Mouse (Mus musculus) brain, embryonic 14.5 days (tissue): ENCODE data around the gene Hip1. TPM values are rescaled to one million over a fixed set of nuclear protein-coding genes. Genes with fewer than 3 reads are reported as not detected.

Source experiments
- DNase-seq: peaks from one replicate; pipeline ENCODE4 v3.0.0-alpha.2; 2011; ENCODE audit warnings: low read depth
- CTCF ChIP-seq: fragments of 200-500 bp; IDR thresholded peaks from 2 replicates; pipeline ENCODE4 v1.5.1; 2012; ENCODE audit warnings: inconsistent platforms, mild to moderate bottlenecking, moderate library complexity, borderline replicate concordance; ENCODE audit not compliant: insufficient read depth, insufficient read length; ENCODE audit errors: extremely low read depth
- POLR2A ChIP-seq: fragments of 200-500 bp; IDR thresholded peaks from 2 replicates; pipeline ENCODE4 v1.6.1; 2012; ENCODE audit warnings: mild to moderate bottlenecking, inconsistent platforms, borderline replicate concordance; ENCODE audit not compliant: poor library complexity, insufficient read depth, insufficient read length, severe bottlenecking; ENCODE audit errors: extremely low read depth
- polyA plus RNA-seq: library from polyadenylated mRNA; depleted of rRNA; stranded (reverse); fragments of >200 nt; gene quantifications from 2 replicates; pipeline ENCODE4 v1.2.3, GENCODE M21; 2012; rRNA removed

Gene Hip1
- polyA plus RNA-seq: 44.0 and 58.5 TPM in 2 replicates

DNA sequence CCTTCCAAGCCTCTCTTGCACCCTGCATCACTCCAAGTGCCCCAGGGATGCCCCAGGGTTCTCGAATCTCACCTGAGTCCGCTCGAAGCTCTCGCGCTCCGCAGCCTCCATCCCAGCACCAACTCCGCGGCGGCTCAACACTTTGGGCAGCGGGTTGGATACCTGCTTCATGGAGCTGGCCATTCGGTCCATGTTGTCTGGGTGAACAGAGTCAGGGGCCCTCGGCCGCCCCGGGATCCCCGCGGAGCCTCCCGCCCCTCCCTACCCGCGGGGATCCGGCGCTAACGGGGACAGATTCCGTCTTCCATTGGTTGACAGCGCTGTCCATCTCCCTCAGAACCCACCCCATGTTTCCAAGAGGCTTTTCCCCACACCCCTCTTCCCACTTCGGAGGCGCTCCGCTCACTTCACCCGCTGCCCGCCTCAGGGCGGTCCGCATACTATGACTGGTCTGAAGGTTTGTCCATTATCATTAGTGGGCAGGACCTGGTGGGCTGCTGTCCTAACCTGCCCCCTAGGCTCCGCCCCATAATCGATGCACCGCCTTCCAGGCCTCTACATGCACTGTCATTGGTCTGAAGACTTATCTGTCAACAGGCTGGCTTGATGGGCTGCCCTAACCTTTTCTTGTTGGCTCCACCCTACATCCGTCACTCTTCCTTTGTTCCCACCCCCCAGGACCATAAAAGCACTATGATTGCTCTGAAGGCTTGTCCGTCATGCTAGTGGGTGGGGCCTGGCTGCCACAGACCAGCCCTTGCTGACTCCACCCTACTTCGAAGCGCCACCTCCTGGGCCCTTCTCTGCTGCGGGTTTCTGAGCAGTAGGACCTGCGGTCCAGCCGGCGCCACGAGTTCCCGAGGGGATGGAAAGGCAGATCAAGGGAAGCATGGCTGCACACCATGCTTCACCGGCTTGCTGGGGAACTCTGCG is at the start of gene Hip1:
Gene Hip1 (minus strand): TSS at position 256 of the 933 bp plus-strand sequence.
- TF ChIP-seq CTCF (peak; percentile 44; the same call in 1 of the 2 replicates), POLR2A (peak; percentile 39; the same call in 1 of the 2 replicates)
- DNase-seq: peak; percentile 100

DNA sequence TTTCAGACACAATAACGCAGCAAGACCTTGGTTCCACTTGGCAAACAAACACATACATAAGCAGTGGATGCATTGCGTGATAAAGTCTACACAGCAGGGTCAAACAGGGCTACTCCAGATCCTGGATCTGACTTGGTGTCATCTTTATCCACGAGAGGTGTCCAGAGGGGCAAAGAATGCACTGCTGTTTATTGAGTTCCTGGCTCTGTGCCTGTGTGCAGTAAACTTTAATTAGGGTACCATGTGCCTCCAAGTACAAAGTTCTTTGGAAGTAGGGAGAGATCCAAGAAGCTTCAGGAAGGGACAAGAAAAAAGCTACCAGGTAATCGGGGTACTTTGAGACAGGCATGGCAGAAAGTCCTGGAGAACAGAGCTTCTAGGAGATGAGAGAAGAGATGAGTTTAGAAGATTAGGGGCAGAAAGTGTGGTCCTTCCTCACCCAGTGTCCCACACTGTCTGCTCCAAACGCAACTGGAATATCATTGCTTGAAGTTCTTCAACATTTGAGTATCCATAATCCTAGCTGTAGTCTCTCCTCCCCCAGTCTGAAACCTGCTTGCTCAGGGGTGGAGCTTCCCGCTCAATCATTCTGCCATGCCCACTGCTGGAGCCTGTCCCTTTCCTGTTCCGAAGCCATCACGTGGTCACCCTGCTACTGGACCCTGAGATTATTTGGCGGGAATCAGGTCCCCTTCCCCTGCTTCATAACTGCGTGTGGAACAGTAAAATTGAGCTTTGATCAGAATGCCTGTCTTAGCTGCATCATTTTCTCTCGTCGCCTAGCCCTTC is 45.3 kb upstream of the Hip1 start:
- DNase-seq: no peak
- TF ChIP-seq CTCF (no peak), POLR2A (no peak)

DNA sequence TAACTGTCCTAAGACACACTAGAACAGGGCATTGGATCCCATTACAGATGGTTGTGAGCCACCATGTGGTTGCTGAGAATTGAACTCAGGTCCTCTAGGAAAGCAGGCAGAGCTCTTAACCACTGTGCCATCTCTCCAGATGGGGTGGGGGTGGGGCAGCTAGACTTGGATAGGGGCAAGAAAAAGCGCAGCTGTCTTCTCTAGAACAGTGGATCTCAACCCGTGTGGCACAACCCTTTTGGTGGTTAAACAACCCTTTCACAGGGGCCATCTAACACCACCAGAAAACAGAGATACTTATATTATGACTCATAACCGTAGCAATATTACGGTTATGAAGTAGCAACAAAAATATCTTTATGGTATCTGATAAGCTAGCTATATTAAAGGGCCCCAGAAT is 42.8 kb upstream of the Hip1 start:
- DNase-seq: no peak
- TF ChIP-seq CTCF (no peak), POLR2A (no peak)

DNA sequence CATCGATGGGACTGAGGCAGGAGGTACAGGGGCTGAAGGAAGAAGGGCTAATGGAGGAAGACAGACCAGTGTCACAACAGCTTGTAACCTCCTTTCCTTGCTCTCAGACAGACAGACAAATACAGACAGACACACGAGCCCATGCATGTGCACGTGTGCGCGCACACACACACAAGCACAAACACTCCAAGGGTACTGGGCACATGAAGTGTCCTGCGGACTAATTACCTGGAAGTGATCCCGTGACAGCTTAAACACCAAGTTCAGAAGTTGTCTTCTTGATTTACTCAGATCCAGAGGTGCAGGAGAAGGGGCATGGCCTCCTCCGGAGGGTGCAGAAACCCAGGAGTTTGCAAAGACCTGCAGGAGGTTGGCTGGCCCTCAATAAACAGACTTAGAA is 40.8 kb upstream of the Hip1 start:
- TF ChIP-seq CTCF (no peak), POLR2A (no peak)
- DNase-seq: no peak

DNA sequence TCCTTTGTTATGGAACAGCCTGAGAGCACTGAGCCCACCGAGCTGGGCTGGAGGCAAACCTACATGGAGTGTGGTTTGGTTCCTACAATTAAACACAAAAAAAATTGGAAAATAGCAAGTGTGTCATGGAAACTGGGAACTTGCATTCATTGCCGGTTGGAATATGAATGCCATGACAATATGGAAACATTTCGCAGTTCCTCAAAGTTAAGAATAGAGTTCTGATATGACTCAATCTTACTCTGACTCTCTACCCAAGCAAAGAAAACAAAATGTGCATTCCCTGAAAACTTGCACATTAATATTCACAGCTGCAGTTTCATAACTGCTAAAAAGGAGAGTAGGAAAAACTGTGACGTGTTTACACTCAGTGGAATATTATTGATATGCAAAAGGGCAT is 37.4 kb upstream of the Hip1 start:
- TF ChIP-seq CTCF: no peak
- TF ChIP-seq POLR2A: no peak
- no peak for DNase-seq

DNA sequence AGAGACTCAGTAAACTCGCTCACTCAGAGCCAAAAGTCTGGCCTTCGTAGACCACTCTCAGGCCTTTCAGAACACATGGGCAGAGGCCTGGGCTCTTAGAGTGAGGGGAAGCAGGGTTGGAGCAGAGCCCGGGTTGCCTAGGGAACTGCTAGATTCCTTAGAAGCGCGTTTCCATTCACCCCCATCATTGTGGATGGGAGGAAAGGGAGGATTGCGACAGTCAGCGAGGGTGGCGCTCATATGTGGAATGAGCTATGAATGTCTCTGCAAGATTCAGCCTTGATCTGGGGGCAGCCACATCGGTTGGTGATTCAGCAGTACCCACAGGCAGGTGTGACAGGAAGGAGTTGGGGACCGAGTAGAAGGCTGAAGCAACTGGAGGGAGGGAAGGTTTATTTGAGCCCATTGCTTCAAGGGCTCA is 34.4 kb upstream of the Hip1 start:
- peak; percentile 65 for DNase-seq
- no peak for TF ChIP-seq POLR2A
- TF ChIP-seq CTCF: no peak

DNA sequence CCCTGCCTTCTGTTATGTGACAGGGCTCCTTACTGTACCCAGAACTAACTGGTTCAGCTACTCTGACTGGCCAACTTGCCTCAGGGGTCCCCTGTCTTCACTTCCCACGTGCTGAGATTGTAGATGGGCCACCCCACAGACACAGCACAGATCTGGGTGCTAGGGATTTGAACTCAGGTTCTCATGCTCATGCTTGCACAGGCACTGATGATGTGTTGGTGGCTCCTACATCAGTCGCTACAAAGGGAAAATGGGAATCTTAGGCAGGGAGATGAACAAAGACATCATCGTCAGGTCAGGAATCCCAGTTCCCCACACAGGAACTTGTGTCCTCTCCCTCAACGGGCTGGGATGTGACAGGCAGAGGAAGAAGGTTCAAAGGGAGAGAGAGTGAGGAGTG is 31.1 kb upstream of the Hip1 start:
- DNase-seq: no peak
- TF ChIP-seq CTCF: no peak
- TF ChIP-seq POLR2A: no peak

DNA sequence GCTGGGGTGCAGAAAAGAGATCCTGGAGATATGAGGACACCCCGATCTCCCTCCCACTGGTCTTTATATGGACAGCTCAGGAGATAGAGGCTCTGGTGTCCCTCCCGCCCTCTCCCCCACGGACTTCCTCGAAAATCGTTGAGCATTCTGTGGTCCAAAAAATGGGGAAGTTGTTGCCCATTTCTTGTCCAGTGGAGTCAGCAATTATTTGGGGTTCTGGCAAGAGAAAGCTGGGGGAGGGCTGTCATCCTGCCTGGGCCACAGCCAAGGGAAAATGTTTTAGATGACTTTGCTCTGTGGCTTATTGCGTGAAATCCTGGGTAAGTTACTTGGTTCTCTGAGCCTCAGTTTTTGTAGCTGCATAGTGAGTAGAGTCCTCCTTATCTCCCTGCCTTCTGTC is 28.1 kb upstream of the Hip1 start, which contains the start of gene Ccl24:
Gene Ccl24 (minus strand): TSS at position 44 of the 400 bp plus-strand sequence.
- no peak for DNase-seq
- no peak for TF ChIP-seq CTCF
- no peak for TF ChIP-seq POLR2A

DNA sequence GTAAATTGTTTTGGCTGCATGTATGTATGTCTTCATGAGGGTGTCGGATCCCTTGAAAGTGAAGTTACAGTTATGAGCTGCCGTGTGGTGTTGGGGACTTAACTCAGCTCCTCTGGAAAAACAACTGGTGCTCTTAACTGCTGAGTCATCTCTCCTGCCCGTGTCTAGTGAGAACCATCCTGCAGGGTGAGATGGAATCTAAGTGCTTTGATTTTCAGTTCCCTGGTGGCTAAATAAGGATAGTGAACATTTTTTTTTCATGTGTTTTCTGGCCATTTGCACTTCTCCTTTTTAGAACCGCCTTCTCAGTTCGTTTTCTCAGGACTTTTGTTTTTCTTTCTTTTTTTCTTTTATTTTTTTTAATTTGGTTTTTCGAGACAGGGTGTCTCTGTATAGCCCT is 23.8 kb upstream of the Hip1 start:
- no peak for DNase-seq
- TF ChIP-seq POLR2A (no peak), CTCF (no peak)

DNA sequence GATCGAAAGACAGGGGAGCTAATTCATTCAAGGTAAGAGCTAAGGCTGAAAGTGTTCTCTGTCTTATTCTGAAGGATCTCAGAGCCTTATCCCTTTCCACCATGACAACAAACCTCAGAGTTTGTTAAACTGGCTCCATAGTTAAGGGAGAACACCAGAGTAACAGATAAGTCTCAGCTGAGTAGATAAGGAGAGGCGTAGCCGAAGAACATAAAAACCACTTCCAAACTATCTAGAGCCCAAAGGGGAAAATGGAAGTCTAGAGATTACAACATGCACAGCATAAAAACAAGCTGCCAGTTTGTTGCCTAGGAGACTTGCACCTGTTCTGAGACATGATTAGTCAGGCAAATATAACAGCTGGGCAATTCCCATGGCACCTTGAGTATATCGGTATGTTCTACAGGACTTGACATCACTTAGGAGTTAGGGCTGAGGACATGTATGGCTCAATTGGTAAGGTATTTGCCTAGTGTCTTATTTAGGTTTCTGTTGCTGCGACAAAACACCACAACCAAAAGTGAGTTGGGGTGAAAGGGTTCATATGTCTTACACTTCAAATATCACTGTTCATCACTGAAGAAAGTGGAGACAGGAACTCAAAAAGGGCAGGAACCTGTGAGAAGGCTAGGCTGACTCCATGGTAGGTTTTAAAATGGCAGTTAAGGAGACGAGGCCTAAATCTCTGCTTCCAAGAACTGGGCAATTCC is 22.8 kb upstream of the Hip1 start:
- TF ChIP-seq POLR2A (no peak), CTCF (no peak)
- DNase-seq: no peak

DNA sequence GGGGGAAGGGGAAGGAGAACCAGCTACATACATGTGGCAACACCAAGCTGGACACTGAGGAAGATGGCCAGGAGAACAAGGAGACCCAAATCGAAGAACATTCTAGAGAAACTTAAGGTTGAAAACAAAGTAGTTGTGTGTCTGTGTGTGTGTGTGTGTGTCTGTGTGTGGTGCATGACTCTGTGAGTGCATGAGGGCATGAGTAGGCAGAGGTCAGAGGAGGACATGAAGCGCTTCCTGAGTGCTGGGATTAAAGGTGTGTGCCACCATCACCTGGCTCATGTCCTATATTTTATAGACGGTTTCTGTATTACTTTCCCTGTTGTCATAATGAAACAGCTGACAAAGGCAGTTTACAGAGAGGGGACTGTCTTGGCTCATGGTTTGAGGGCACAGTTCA is 18.5 kb upstream of the Hip1 start, which contains the start of gene Ccl26:
Gene Ccl26 (minus strand): TSS at position 101 of the 400 bp plus-strand sequence.
- DNase-seq: no peak
- TF ChIP-seq CTCF (no peak), POLR2A (no peak)

DNA sequence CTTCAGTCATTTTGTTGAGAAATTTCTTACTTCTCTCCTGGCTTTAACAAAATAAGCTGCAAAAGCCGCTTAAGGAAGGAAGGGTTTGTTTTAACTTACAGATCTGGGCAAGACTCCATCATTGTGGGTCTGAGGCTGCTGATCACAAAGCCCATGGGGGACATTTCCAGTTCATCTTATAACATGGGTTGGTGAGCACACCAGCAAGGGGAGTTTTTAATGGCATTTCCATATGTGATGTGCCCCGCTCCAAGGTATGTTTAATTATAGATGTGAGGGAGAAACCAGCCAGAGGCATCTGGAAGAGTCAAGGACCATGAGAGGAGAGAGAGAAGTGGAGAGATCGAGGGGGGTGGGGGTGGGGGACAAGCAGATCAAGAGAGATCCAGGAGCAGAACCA is 12.8 kb upstream of the Hip1 start:
- TF ChIP-seq POLR2A: no peak
- TF ChIP-seq CTCF: no peak
- no peak for DNase-seq
